In the genomic region with DNA sequence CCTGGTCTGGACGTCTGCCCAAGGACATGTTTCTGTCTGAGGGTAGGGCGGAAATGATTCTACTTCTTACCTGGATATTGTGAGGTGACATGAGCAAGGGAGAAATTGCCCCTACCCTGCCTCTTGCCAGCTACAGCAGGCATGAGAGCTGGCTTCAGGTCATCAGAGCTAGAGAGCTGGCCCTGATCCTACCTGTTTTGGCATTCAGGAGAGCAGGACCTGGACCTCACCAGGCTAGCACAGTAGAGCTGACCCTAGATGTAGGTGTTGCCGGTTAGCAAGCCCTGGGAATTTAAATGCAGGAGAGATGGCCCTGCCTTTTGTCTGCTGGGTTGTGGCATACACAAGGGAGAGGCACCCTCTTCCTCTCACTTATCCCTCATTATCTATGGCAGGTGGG, we compare ENCODE assay signal across 23 mouse cellular contexts.
A peak's percentile ranks its signal among the peaks of the same experiment; 100 is the strongest.
DNase-seq lines count a peak whose midpoint lies in the region; ATAC-seq and TF ChIP-seq lines count a peak whose summit lies in the region.
"Had no signal": no experiment of that assay in that cellular context is flagged by ENCODE, and none has a peak within 500 bp of the region (broad histone marks: within the 10 kb centered on the region; RNA-seq: fewer than 3 reads in every experiment).

No protein-coding gene starts in this region.

- TF ChIP-seq POLR2A in cerebellum, adult 2 months (IDR thresholded peaks at IDR 0.05; ENCODE audit: borderline replicate concordance, insufficient read depth, low read length): no peak

- peaks cover 8% of the 10 kb centered on the region for H3K4me1 ChIP-seq in cerebellum, adult 2 months (ENCODE audit: control insufficient read depth, insufficient read depth, low read length)
- H3K4me1 ChIP-seq: embryonic facial prominence, embryonic 12.5 days; embryonic facial prominence, embryonic 15.5 days; forebrain, embryonic 12.5 days; heart, embryonic 10.5 days; heart, embryonic 13.5 days; hindbrain, embryonic 12.5 days; hindbrain, embryonic 15.5 days; intestine, embryonic 15.5 days had no signal

- 55% methylated on average over 3 of the region's 3 CpGs for WGBS in cerebellum, adult 2 months

- no peaks in the 10 kb centered on the region for H3K27me3 ChIP-seq in cerebellum, adult 2 months (ENCODE audit: control insufficient read depth, insufficient read depth, low read length)
- H3K27me3 ChIP-seq: embryonic facial prominence, embryonic 12.5 days; embryonic facial prominence, embryonic 15.5 days; forebrain, embryonic 12.5 days; forebrain, embryonic 15.5 days; heart, embryonic 13.5 days; hindbrain, embryonic 12.5 days; hindbrain, embryonic 15.5 days; intestine, embryonic 15.5 days had no signal

- no peak for TF ChIP-seq CTCF in cerebellum, adult 2 months (IDR thresholded peaks at IDR 0.05; ENCODE audit: borderline replicate concordance, insufficient read depth, low read depth, low read length)

- H3K4me3 ChIP-seq in cerebellum, adult 2 months (replicated peaks; ENCODE audit: insufficient read depth, low read depth, low read length): no peak overlapping the region
- H3K4me3 ChIP-seq: embryonic facial prominence, embryonic 12.5 days; embryonic facial prominence, embryonic 15.5 days; forebrain, embryonic 12.5 days; forebrain, embryonic 15.5 days; heart, adult 2 months; heart, embryonic 10.5 days; heart, embryonic 13.5 days; hindbrain, embryonic 12.5 days; hindbrain, embryonic 15.5 days; intestine, embryonic 15.5 days had no signal

- H3K27ac ChIP-seq in cerebellum, adult 2 months (ENCODE audit: insufficient read depth, low read length): no peak overlapping the region
- H3K27ac ChIP-seq: embryonic facial prominence, embryonic 12.5 days; embryonic facial prominence, embryonic 15.5 days; forebrain, embryonic 12.5 days; forebrain, embryonic 15.5 days; heart, adult 2 months; heart, embryonic 10.5 days; heart, embryonic 13.5 days; hindbrain, embryonic 12.5 days; hindbrain, embryonic 15.5 days; intestine, embryonic 15.5 days had no signal

- ATAC-seq in cerebellum, adult (ENCODE audit: insufficient number of reproducible peaks, low FRiP score, low TSS enrichment): 0 out of 2 replicates have a peak, but pooled peaks have one; percentile 56
- ATAC-seq: activated CD4-positive, CD25-positive, alpha-beta regulatory T cell, adult 4 months; forebrain, embryonic 15.5 days; intestine, embryonic 15.5 days had no signal

- DNase-seq in cerebellum, postnatal 4 days (ENCODE audit: low spot score in 2 of 2): no peak
- peak; percentile 60 for DNase-seq in brain, adult 2 months (ENCODE audit: low read depth, low spot score)
- DNase-seq in cerebellum, adult 2 months: peak; percentile 17 to 45
- peak; percentile 14 to 21 for DNase-seq in cerebellum, postnatal 25 days
- DNase-seq in gastrocnemius, adult 18-20 months (ENCODE audit: low spot score): no peak
- no peak for DNase-seq in yolk sac, embryonic 10.5 days (ENCODE audit: low spot score)
- DNase-seq: adrenal gland, adult 8-10 months; adrenal gland, postnatal 25 days; gastrocnemius, postnatal 10 days; gastrocnemius, postnatal 36 days; heart, adult 2 months; kidney, adult 18-20 months had no signal

Comparison
In these comparisons a context has a peak if more than half of its experiments do, and no peak if none do; other contexts are left out.
1. DNase-seq: peak in brain, adult 2 months (single experiment), cerebellum, adult 2 months (2 of 2) and cerebellum, postnatal 25 days (2 of 2); none in cerebellum, postnatal 4 days (0 of 2), gastrocnemius, adult 18-20 months (single experiment) and yolk sac, embryonic 10.5 days (single experiment).